In the genomic region with DNA sequence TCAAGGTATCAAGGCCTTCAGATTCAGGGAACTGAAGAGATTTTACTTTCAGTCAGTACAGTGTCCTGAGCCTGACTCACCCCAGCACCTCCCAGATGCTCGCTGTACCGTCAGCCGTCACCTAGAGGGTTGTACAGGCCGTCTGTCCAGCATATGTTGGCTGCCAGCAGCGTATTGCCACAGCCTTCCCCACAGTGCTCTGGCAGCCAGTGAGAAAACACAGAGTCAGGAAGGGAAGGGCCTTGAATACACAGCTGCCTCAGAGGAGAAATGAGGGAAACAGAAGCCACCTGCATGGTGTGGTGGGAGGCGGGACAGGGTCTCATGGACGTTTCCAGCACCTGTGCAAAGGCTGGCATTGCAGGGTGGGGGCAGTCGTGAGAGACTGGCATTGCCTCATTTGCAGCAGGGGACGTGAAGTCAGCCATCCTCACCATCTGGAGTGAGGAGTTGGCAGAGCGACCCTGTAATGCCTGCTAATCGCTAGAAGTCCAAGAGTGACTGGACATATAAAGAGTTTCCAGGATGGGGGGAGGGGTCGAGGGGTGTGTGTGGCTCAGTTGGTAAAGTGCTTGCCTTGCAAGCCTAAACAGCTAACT, we compare ENCODE assay signal across 9 mouse cellular contexts.
A peak's percentile ranks its signal among the peaks of the same experiment; 100 is the strongest.
DNase-seq lines count a peak whose midpoint lies in the region; ATAC-seq and TF ChIP-seq lines count a peak whose summit lies in the region.
"Had no signal": no experiment of that assay in that cellular context is flagged by ENCODE, and none has a peak within 500 bp of the region (broad histone marks: within the 10 kb centered on the region; RNA-seq: fewer than 3 reads in every experiment).

No protein-coding gene starts in this region.

- H3K27me3 ChIP-seq in hindbrain, embryonic 15.5 days, result no peaks in the 10 kb centered on the region

- H3K9ac ChIP-seq in hindbrain, embryonic 15.5 days, result no peak overlapping the region

- no peak overlapping the region for H3K4me3 ChIP-seq in gastrocnemius, adult 2 months
- H3K4me3 ChIP-seq in hindbrain, embryonic 15.5 days, result no peak overlapping the region

- H3K27ac ChIP-seq in gastrocnemius, adult 2 months, result peak overlapping the region; percentile 35
- H3K27ac ChIP-seq in hindbrain, embryonic 15.5 days (replicated peaks), result peak overlapping the region; percentile 32; the same call in 1 of the 2 replicates

- H3K9me3 ChIP-seq in hindbrain, embryonic 15.5 days, result no peaks in the 10 kb centered on the region

- intact Hi-C loops in gastrocnemius, adult 2 months (cut with DNase I), result no loop called here

- WGBS in hindbrain, embryonic 15.5 days, result 32% methylated on average over 12 of the region's 12 CpGs

- peaks cover 29% of the 10 kb centered on the region for H3K4me1 ChIP-seq in hindbrain, embryonic 15.5 days (replicated peaks)

- no peak overlapping the region for H3K4me2 ChIP-seq in hindbrain, embryonic 15.5 days

- H3K36me3 ChIP-seq in hindbrain, embryonic 15.5 days, result no peaks in the 10 kb centered on the region

- DNase-seq in gastrocnemius, adult 2 months, result peak; percentile 49
- no peak for DNase-seq in gastrocnemius, adult 8-10 months (ENCODE audit: low spot score in 2 of 2)
- DNase-seq in embryo, embryonic 10.5 days (ENCODE audit: low spot score), result peak; percentile 38
- DNase-seq in neural tube, embryonic 10.5 days (ENCODE audit: extremely low spot score, low spot score), result peak; percentile 46
- DNase-seq in thymus, postnatal 14 days, result no peak
- DNase-seq in layer of hippocampus, adult 8-10 months (ENCODE audit: low spot score in 2 of 2), result no peak
- no peak for DNase-seq in layer of hippocampus, postnatal 10 days (ENCODE audit: low spot score in 2 of 2)
- DNase-seq: kidney, adult 2 months had no signal

- peak; percentile 61 for ATAC-seq in hindbrain, embryonic 15.5 days (ENCODE audit: low FRiP score, low read depth)

- TF ChIP-seq CTCF in gastrocnemius, adult 2 months (IDR thresholded peaks at IDR 0.05), result no peak

Comparison
In these comparisons a context has a peak if more than half of its experiments do, and no peak if none do; other contexts are left out.
1. DNase-seq: peak in gastrocnemius, adult 2 months (single experiment), embryo, embryonic 10.5 days (single experiment) and neural tube, embryonic 10.5 days (single experiment); none in gastrocnemius, adult 8-10 months (0 of 2), thymus, postnatal 14 days (single experiment), layer of hippocampus, adult 8-10 months (0 of 2) and layer of hippocampus, postnatal 10 days (0 of 2).